Mouse (Mus musculus) forebrain, embryonic 14.5 days (tissue): Measurements from ENCODE around the gene Gm47995. TPM values are rescaled to one million over a fixed set of nuclear protein-coding genes. Genes with fewer than 3 reads are reported as not detected.
"Not testable (repeated sequence)": the region's sequence is repeated elsewhere in the genome, so short reads cannot be mapped to it uniquely, and the experiment has no call there.

Source experiments
- ATAC-seq: fragments of 200-750 bp; cut with Nextera tagmentation; 2 replicates; pipeline ENCODE4 v1.8.0; 2017; ENCODE audit warnings: mild to moderate bottlenecking, moderate library complexity
- DNase-seq: peaks from one replicate; pipeline ENCODE4 v3.0.0-alpha.2; 2015; ENCODE audit warnings: low spot score
- H3K27ac ChIP-seq: fragments of 300-500 bp; sonication (generic); 2 replicates; pipeline ENCODE4 v1.5.1; 2014; ENCODE audit warnings: low read depth, mild to moderate bottlenecking, control low read depth, low read length, moderate library complexity
- H3K27me3 ChIP-seq: fragments of 300-500 bp; sonication (generic); replicated peaks from 2 replicates; pipeline ENCODE4 v1.6.1; 2014; ENCODE audit warnings: low read length, control low read depth, mixed read lengths; ENCODE audit not compliant: control insufficient read depth, insufficient read depth
- H3K36me3 ChIP-seq: fragments of 300-500 bp; sonication (generic); 2 replicates; pipeline ENCODE4 v1.6.1; 2014; ENCODE audit warnings: low read length, control low read depth; ENCODE audit not compliant: control insufficient read depth, insufficient read depth
- H3K4me1 ChIP-seq: fragments of 300-500 bp; sonication (generic); 2 replicates; pipeline ENCODE4 v1.6.1; 2014; ENCODE audit warnings: antibody characterized with exemption, low read length, control low read depth; ENCODE audit not compliant: control insufficient read depth, insufficient read depth
- H3K4me2 ChIP-seq: fragments of 300-500 bp; sonication (generic); 2 replicates; pipeline ENCODE4 v1.6.1; 2014; ENCODE audit warnings: mild to moderate bottlenecking, control low read depth, low read length
- H3K4me3 ChIP-seq: fragments of 300-500 bp; sonication (generic); 2 replicates; pipeline ENCODE4 v1.5.1; 2014; ENCODE audit warnings: low read depth, low read length, control low read depth
- H3K9ac ChIP-seq: fragments of 300-500 bp; sonication (generic); 2 replicates; pipeline ENCODE4 v1.6.1; 2014; ENCODE audit warnings: mild to moderate bottlenecking, low read length, control low read depth, moderate library complexity
- H3K9me3 ChIP-seq: fragments of 300-500 bp; sonication (generic); replicated peaks from 2 replicates; pipeline ENCODE4 v1.6.1; 2016; ENCODE audit warnings: low read length, control low read depth, mixed read lengths; ENCODE audit not compliant: control insufficient read depth
- WGBS: fragments of 180-500 bp; shearing (Covaris S2); extraction: QIAGEN DNeasy Blood & Tissue Kit; methylation state at CpG from one replicate; pipeline ENCODE4 v1.1.7; 2014; 5-methylcytosine and 5-hydroxymethylcytosine counted together
- polyA plus RNA-seq: library from polyadenylated mRNA; unstranded; fragments of >200 nt; fragmentation: Nextera tagmentation; extraction: Ambion mirVana; gene quantifications from 2 replicates; pipeline ENCODE4 v1.2.1, GENCODE M21; 2014

Gene Gm47995
- polyA plus RNA-seq, 1 experiment from 2014 or later: not detected

- 88% methylated on average over 2 of the region's 2 CpGs for WGBS
- no peak overlapping the region for H3K9ac ChIP-seq
- no peak for DNase-seq
- H3K27me3 ChIP-seq: no peaks in the 10 kb centered on the region
- H3K27ac ChIP-seq: no peak overlapping the region
- H3K9me3 ChIP-seq: no peaks in the 10 kb centered on the region
- H3K4me2 ChIP-seq: no peak overlapping the region
- H3K4me3 ChIP-seq: no peak overlapping the region
- peaks cover 4% of the 10 kb centered on the region for H3K4me1 ChIP-seq
- H3K36me3 ChIP-seq: no peaks in the 10 kb centered on the region
- ATAC-seq: no peak
These were observed 18.1 kb upstream of the Gm47995 start for GRCm38 (mm10) chr1:151180167-151180566.

- H3K4me1 ChIP-seq, H3K4me3 ChIP-seq, H3K27me3 ChIP-seq, H3K4me2 ChIP-seq, DNase-seq, H3K27ac ChIP-seq, H3K36me3 ChIP-seq, H3K9ac ChIP-seq, H3K9me3 ChIP-seq, ATAC-seq: not testable (repeated sequence)
- no CpG with 5 or more reads among the region's 7 CpGs for WGBS
These were observed 16.0 kb upstream of the Gm47995 start, which contains the start of gene Gm47985 for GRCm38 (mm10) chr1:151182266-151182665. Gene Gm47985 (plus strand): TSS chr1:151182537.

- not testable (repeated sequence) for H3K4me2 ChIP-seq, H3K4me3 ChIP-seq, H3K9ac ChIP-seq, ATAC-seq, H3K9me3 ChIP-seq, H3K27ac ChIP-seq, H3K36me3 ChIP-seq, DNase-seq, H3K4me1 ChIP-seq, H3K27me3 ChIP-seq
- 76% methylated on average over 3 of the region's 3 CpGs for WGBS
These were observed 12.1 kb upstream of the Gm47995 start for GRCm38 (mm10) chr1:151186186-151186585.

- not testable (repeated sequence) for H3K4me3 ChIP-seq, H3K9ac ChIP-seq, H3K9me3 ChIP-seq, H3K27me3 ChIP-seq, H3K4me1 ChIP-seq, ATAC-seq, H3K27ac ChIP-seq, DNase-seq, H3K4me2 ChIP-seq, H3K36me3 ChIP-seq
- 89% methylated on average over 4 of the region's 4 CpGs for WGBS
These were observed 11.3 kb upstream of the Gm47995 start for GRCm38 (mm10) chr1:151186879-151187424.

GRCm38 (mm10) chr1:151188469-151188868 lies 9.8 kb upstream of the Gm47995 start:
- H3K36me3 ChIP-seq: no peaks in the 10 kb centered on the region

GRCm38 (mm10) chr1:151192075-151192474 lies 6.2 kb upstream of the Gm47995 start, which contains the start of gene Gm8947:
Gene Gm8947 (plus strand): TSS chr1:151192376.
- H3K27ac ChIP-seq, H3K36me3 ChIP-seq, H3K4me1 ChIP-seq, H3K27me3 ChIP-seq, H3K9ac ChIP-seq, H3K4me2 ChIP-seq, ATAC-seq, H3K4me3 ChIP-seq, H3K9me3 ChIP-seq, DNase-seq: not testable (repeated sequence)
- no CpG with 5 or more reads among the region's 7 CpGs for WGBS

More at GRCm38 (mm10) chr1:151188469-151188868, 9.8 kb upstream of the Gm47995 start:
- Histone ChIP-seq H3K4me1 (no peaks in the 10 kb centered on the region), H3K4me3 (no peak overlapping the region), H3K4me2 (no peak overlapping the region), H3K9me3 (no peaks in the 10 kb centered on the region), H3K27ac (no peak overlapping the region), H3K27me3 (no peaks in the 10 kb centered on the region), H3K9ac (no peak overlapping the region)
- 93% methylated on average over 4 of the region's 4 CpGs for WGBS
- DNase-seq (no peak), ATAC-seq (no peak)

GRCm38 (mm10) chr1:151192739-151193138 lies 5.5 kb upstream of the Gm47995 start:
- not testable (repeated sequence) for H3K36me3 ChIP-seq, H3K27me3 ChIP-seq, H3K27ac ChIP-seq, H3K4me3 ChIP-seq, H3K9ac ChIP-seq, DNase-seq, H3K9me3 ChIP-seq, ATAC-seq, H3K4me1 ChIP-seq, H3K4me2 ChIP-seq
- WGBS: 94% methylated on average over 12 of the region's 15 CpGs

- not testable (repeated sequence) for H3K27ac ChIP-seq, H3K27me3 ChIP-seq, H3K9ac ChIP-seq, DNase-seq, H3K9me3 ChIP-seq, ATAC-seq, H3K4me3 ChIP-seq, H3K4me2 ChIP-seq, H3K36me3 ChIP-seq, H3K4me1 ChIP-seq
- WGBS: 53% methylated on average over 4 of the region's 4 CpGs
These were observed 2.3 kb upstream of the Gm47995 start for GRCm38 (mm10) chr1:151195986-151196385.

GRCm38 (mm10) chr1:151196690-151197089 lies 1.6 kb upstream of the Gm47995 start:
- ATAC-seq, H3K36me3 ChIP-seq, H3K4me3 ChIP-seq, H3K27me3 ChIP-seq, H3K4me2 ChIP-seq, H3K9ac ChIP-seq, H3K27ac ChIP-seq, H3K4me1 ChIP-seq, DNase-seq, H3K9me3 ChIP-seq: not testable (repeated sequence)
- 80% methylated on average over 3 of the region's 3 CpGs for WGBS
